14 mouse cellular contexts compared by ENCODE assay signal in the genomic region with DNA sequence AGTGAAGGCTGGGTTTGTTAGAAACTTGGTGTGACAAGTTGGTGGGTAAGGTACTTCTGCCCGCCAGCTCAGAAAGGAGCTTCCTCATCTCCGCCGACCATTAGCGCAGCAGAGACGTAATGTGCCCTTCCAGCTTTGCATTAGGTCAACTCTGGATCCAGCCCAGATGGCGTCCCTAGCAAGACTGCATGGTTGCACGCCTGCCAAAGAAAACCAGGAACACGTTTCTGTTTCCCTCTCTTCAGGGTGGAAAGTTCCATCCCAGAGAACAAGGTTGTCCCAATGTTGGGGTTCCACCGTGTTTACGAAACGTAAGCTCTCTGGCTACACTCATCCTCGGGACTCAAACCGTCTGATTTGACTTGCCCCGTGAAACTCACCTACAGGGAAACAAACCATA.
"Had no signal": no experiment of that assay in that cellular context is flagged by ENCODE, and none has a peak within 500 bp of the region (broad histone marks: within the 10 kb centered on the region; RNA-seq: fewer than 3 reads in every experiment).

No protein-coding gene starts in this region.

- DNase-seq: heart, postnatal 14 days; heart, postnatal 36 days; kidney, adult 11 months; kidney, adult 18-20 months; kidney, adult 2 months; kidney, adult 8-10 months; kidney, adult 9 months; kidney, postnatal 10 days; kidney, postnatal 14 days; kidney, postnatal 25 days; kidney, postnatal 36 days; kidney, postnatal 4 days; layer of hippocampus, adult 9-11 months; layer of hippocampus, postnatal 36 days had no signal
